Mouse (Mus musculus) T-helper 2 cell (primary cell): ENCODE measurements at regions not wholly inside any gene's neighbourhood (a gene's known extent, or its start where the extent isn't known, plus 50 kb on each side); places are given as distances from the start of the nearest gene placed in this dataset.

Source experiments
- in situ Hi-C: fragments of 300-600 bp; cut with MboI, MseI; formaldehyde crosslinking; loops from one replicate; pipeline ENCODE4 v1.15.1; 2025; ENCODE audit warnings: high pct_unique_total_duplicates

DNA sequence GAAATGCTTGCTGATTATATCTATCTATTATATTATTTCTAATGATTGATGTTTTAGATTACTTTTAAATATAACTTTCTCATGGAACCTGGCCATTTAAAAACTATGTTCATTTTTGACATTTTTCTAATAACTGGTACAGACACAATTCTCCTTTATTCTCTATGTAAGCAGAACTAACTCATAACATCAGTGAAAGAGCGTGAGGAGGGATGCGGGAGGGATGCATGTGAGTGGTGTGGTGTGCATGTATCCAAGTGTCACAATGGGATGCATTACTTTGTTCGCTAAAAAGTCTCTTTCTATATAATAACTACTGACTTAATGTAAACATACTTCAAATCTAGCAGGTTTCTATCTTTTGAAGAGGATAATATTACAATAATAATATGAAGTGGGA, 428.7 kb upstream of the Ccnh start:
- in situ Hi-C loops = loop anchor here (25.0 kb wide), 2 partner anchors 398 to 1248 kb away; partner anchors contain the start of gene Mef2c

DNA sequence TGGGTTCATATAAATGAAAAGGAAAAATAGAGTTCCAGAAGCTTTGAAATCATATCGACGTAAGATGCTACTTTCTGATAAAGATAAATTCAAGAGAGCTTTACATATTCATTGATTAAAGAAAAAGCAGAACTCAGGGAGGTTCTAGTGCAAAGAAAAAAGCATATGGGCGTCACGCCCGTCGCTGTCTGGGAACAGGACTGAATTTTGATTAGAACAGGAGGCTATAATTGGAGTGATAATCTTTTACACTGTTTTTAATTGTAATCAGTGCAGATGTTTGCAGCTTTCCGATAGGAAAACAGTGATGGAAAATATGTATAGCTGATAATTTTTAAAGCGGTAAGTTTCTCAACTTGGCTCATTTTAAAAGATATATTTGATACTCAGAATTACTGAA, 428.2 kb upstream of the Ccnh start:
- in situ Hi-C loops = loop anchor here (25.0 kb wide), 2 partner anchors 399 to 1249 kb away; partner anchors contain the start of gene Mef2c

DNA sequence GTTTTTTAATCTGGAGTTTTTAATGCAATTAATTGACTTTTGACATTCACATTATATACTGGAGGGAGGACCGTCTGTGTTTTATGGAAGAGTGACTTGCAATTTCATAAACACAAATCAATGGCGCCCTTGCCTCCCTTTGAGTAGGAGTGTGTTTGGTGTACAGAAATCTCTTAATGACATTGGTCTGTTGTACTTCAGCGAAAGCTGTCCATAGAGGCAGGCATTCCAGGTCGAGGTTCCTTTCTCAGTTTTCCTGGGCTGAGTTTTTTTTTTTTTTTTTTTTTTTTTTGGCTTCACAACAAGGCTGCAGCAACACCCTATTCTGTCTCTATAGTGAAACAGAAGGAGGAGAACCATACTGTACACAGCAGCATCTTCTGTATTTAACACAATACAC, 427.4 kb upstream of the Ccnh start:
- in situ Hi-C loops = loop anchor here (25.0 kb wide), 2 partner anchors 400 to 1250 kb away; partner anchors contain the start of gene Mef2c

DNA sequence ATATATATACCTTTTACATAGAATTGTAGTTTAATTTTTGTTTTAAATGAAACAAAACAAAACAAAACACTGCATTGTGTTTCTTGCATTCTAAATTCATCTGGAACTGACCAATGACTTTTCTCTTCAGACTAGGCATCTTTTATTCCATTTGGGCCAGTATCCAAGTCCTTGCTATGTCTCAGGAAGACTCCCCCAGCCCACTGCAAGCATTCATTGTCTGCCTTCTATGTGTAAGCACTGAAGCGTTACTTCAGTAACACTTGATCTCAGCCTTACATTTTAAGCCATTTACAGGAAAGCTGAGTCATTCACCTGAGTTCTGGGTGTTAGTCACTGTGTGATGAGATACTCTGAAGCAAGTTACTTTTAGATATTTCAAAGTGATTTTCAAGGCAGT, 425.3 kb upstream of the Ccnh start:
- in situ Hi-C loops = loop anchor here (25.0 kb wide), 2 partner anchors 402 to 1252 kb away; partner anchors contain the start of gene Mef2c

DNA sequence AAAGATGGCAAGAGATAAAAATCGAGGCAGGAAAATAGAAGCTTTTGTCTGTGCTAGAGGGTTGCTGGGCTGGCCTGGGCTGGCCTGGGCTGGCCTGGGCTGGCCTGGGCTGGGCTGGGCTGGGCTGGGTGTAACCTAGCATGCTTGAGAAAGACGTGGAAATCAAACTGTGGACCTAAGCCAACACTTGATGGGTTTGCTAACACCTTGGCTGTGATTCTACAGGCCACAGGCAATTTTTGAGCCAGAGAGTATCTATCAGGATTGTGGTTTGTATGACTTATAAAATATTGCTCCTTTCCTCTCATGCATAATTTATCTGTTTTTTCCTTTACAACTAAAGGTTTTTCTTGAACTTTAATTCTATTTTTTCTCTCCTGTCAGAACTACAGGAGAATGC, 417.3 kb upstream of the Ccnh start:
- in situ Hi-C loops = loop anchor here (25.0 kb wide), 2 partner anchors 410 to 1260 kb away; partner anchors contain the start of gene Mef2c

DNA sequence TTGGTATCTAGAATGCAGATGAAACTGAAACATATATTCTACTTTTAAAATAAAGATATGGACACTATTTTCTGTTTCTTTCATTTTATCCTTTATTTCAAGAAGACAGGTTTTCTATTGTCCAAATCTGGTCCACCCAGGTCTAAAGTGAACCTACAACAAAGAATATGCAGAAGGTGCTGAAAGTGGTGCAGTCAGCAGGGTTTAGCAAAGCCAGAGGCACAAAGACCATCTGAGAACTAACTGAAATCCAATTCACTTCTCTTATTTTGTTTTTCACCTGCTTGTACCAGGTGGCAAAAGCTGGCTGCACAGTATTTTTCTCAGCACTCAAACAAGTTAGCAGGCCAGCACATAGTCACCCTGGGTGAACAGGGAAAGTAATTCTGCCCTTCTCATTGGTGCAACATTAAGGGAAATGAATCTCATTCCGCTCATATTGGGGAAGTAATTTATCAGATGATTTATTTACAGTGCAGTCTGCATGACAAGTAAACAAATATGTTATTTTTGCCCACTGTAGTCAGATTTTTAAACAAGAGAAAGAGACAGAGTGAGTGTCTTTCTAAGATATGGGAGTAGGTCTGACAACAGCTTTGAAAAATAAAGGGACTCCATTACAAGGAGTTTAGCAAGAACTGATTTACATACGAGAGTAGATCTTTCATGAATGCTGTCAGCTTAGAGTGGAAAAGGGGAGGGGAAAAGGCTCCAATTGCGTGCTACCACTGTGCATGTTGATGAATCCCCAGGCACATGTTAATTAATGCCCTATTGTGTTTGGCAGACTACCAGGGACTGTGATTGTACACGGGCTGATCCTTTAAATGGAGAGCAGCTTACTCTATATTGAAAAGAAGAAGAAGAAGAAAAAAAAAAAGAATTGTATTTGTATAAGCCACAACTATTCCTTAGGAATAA, 405.9 kb upstream of the Ccnh start:
- in situ Hi-C loops = no loop called here

DNA sequence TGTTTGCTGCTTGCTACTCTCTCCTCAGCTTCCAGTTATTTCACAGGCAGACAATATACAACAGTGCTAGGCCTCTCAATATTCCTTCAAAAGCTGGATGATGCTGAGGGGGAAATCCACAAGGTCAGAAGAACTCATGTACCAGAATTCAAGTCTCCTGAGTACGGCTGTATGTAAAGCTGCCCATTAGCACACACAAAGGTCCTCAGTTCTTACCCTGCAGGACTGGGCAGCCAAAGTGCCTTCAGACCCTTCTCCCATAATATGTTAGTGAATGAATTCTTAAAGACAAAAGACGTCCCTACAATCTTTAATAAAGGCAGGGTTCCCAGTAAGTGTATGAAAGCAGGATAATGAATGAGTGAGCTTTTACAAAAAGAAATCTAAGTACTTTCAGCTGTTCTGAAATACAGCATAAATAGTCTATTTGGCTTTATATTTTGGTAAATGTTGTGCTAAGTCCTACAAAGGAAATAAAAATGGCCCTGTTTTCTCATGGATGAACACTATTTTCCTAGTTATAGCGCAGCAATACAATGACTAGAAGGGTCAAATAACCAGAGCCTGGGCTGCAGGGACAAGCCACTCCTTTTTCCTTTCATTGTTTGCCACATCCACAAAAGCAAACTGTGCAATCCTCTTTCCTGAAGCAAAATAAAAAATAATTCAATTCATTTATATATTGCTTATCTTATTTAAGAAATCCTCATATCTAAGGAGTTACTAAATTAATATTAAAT, 384.8 kb upstream of the Ccnh start:
- in situ Hi-C loops = no loop called here

DNA sequence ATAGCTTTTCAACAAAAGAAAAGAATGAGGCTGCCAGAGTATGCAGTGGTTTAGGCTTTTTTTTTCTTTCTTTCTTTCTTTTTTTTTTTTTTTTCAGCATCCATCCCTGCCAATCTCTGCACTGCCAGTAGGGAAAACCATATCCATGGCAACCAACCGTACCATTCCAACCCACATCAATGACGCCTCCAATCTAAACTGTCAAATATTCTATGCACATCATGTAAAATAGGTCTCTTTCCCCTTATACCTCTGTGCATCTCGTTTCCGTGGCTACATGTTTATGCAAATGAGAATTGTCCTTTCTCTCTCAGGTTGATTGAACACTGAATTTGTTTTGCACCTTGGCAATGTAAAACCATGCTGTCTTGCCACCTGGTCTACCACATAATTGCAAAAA, 384.0 kb upstream of the Ccnh start:
- in situ Hi-C loops = no loop called here

DNA sequence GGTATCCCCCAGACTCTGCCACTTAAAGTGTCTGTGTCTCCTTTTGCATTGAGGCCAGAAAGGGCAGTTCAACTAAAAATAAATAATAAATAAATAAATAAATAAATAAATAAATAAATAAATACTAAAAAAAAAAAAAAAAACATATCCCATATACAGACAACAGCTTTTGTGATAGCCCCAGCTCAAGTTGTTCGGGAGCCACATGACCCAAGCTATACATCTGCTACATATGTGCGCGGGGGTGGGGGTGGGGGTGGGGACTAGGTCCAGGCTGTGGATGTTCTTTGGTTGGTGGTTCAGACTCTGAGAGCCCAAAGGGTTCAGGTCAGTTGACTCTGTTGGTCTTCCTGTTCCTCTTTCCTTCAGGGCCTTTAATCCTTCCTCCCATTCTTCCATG, 379.6 kb upstream of the Ccnh start:
- in situ Hi-C loops = no loop called here
